Mouse (Mus musculus) mature B cell (primary cell): ENCODE measurements around the gene Rora.

ENCODE experiments used
- in situ Hi-C: fragments of 300-500 bp; cut with MboI; formaldehyde crosslinking; loops from 2 replicates; pipeline ENCODE4 v1.14.3; 2019

Gene Rora

DNA sequence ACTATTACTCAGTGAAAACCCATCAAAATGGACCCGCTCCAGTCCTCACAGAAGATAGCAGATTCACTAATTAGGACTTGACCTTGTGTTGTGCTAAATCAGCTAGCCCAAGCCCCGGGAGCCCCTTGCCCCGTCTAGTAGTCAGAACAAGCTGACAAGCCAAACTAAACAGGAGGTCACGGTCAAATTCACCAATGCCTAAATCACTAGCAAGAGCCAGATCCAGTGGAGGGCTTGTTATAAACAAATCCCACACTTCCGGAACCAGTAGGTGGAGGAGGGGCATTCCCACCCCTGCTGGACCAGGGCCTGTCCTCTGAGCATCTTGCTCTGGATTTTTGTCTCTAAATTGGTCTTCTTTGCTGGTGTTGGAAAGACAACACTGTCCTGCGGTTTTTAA is 486.6 kb downstream of the Rora start:
- in situ Hi-C loops, result no loop called here

DNA sequence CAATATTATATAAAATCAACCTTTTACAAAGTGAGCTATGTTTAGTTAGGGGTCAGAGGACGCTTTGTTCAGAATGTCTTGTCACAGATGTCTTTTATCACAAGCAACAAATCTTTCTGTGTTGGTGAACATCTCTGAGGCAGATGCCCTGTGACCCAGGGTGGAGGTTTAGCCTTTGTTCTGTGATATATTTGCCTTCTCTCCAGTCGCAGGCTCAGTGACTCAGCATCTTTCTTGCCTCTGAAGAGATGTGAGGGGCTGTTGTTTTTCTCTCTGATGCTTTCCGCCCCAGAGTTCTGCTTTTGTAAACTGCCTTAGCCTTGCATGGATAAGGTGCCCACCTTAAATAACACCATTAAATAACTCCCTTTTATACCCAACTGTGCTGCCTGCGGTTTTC is 488.3 kb downstream of the Rora start:
- in situ Hi-C loops, result no loop called here

DNA sequence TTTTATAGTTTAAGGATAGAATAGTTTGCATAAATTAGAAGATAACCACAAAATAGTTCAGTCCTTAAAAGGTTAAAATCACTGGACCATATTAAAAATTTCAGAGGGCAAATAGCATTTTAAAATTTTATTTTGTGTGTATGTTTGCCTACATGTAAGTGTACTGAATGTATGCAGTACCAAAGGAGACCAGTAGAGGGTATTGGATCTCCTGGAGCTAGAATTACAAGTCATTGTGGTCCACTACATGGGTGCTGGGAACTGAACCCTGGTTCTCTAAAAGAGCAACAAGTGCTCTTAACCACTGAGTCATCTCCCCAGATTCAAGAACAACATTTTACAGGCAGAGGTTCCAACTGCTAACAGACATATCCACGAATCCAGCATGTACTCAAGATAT is 493.4 kb downstream of the Rora start:
- in situ Hi-C loops, result no loop called here

DNA sequence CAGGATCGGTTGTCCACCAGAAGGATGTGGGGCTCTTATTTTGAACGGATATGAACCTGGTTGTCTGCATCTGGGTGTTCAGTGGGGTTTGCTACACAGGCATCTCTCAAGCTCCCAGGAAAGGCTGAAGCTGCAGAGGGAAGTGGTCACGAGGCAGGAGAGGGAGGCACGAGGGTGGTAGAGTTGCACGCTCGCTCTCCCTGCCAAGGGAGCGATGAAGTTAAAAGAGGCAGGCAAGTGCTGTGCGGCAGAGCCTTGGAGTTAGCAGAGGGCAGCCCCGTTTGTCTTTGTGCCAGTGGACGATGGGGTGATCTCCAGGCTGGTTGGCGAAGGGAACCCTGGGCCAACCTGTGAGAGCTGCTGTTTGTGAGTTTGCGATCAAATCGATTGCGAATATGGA is 496.6 kb downstream of the Rora start:
- in situ Hi-C loops, result no loop called here

DNA sequence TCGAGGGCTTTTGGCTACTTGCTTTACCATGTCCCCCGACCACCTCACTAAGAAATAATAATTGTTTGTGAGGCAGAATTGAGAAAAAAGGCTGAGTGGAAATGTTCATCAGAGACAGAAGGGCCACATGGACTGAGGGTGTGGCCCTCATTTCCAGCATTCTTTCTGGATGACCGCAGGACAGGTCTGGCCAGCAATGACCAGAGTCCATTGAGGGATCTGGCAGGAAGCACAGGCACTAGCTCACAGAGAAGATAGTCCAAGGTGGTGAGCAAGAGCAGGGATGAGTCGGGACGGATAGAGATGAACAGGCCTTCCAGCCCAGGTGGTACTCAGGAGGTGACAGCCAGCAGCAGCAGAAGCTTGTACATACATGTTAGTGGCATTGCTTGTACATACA is 501.1 kb downstream of the Rora start:
- in situ Hi-C loops, result no loop called here

DNA sequence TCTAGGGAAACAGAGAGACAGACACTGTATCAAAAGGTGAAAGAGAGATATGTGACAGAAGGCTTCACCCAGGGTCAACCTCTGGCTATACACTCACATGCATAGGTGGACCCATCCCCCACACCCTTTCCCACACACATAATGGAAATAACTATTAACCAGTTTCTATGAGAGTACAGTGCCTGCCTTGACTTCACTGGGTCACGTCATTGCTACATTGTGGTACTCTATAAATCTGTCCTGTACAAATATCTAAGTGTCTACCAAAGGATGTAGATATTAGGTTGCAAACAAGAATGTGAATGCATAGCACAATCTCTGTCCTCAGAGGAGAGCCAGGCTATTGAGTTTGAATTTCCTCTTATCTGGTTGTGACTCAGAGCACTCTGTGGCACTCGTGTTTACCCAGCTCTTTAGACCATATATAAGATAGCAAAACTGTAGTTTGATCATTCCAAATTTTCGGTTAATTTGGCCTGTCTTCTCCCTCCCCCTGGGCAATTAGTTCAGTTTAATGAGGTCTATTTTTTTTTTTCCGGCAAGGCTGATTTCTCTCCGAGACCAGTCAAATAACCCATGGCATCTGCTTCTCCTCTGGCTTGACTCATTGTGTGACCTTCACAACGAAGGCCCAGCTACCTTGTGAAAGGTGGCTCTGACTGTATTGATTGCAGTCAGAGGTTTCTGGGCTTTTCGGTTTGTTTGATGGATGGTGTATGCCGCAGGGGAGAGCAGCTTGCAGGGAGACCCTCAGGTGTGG is 502.4 kb downstream of the Rora start:
- in situ Hi-C loops, result no loop called here

DNA sequence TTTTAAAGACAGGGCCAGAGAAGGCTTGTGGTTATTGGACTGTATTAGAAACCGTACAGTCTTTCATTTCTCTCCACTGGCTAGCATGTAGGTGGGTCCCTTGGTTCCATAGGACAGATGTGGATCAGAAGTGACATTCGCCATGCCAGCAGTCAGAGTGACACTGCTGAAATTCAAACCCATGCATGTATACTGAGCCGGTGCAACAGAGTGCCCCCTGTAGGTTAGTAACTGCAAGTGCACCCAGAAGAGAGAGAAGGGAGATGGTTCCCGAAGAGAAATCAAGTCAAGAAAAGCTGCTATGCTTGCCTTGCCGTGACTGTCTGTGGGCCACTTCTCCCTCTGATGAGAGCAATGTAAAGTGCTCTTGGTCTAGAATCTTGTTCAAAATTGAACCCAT is 507.2 kb downstream of the Rora start:
- in situ Hi-C loops, result no loop called here

DNA sequence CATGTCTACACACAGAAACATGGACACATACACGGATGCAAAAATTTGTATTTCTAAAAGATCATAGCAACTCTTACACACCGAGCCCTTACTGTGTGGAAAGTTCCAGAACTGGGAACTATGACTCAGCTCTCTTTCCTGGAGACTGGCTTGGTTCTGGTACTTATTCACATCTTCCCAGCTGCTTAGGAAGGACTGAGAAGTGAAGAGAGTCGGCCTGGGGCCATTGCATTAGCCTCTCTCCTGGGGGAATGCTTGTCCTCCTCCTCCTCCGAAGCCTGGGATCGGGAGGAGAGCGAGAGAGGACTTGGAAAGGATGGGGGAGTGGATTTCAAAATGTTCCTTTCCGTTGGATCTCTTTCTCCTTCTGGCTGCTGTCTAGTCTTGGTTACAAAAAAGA is 511.1 kb downstream of the Rora start:
- in situ Hi-C loops, result no loop called here

DNA sequence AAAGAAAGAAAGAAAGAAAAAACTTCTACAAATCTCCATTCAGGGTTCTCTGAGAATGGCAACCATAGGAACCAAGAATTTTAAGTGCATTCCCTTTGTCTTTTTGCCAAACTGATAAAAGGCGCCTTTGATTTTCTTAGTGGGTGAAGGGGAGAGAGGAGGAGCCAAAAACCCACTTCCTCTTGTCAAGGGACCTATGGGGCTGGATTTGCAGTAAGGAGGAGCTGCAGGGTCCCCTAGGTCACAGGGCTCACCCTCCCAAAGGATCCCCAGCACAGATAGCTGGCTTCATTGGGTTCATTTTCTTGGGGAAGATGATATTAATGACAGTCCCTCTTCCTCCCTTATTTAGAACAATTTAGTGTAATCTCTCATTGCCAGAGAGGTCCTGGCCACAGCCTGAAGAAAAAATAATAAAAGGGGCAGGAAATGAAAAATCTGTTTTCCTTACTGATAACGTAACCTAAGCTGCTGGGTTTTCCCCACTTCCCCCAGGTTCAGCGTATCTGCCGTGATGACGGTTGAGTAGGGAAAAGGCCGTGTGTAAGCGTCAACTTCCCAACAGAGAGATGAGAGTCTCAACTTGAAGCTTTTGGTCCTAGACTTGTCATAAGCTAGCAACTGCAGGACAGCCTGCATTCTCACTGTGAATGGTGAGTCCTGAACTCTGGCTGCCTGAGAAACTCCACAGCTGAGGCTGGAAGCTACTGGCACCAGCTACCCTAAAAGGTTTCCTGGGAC is 511.7 kb downstream of the Rora start:
- in situ Hi-C loops, result no loop called here

DNA sequence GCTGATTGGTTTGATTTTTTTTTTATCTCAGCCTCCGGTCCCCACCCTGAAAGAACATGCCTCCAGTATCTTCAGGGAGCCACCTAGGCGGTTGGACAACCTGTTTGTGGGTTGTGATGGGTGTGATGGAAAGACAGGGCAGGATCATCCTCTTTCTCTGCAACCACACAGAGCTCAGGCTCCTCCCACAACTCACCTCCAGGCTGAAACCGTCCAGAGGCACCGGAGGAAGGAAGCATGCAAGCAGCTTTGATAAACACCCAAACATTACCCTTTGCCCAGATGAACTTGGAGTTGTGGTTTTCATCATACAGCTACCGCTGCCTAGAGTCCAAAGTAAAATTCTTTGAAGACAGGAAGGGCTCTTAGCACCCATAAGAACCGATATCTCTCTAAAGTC is 520.5 kb downstream of the Rora start:
- in situ Hi-C loops, result no loop called here

DNA sequence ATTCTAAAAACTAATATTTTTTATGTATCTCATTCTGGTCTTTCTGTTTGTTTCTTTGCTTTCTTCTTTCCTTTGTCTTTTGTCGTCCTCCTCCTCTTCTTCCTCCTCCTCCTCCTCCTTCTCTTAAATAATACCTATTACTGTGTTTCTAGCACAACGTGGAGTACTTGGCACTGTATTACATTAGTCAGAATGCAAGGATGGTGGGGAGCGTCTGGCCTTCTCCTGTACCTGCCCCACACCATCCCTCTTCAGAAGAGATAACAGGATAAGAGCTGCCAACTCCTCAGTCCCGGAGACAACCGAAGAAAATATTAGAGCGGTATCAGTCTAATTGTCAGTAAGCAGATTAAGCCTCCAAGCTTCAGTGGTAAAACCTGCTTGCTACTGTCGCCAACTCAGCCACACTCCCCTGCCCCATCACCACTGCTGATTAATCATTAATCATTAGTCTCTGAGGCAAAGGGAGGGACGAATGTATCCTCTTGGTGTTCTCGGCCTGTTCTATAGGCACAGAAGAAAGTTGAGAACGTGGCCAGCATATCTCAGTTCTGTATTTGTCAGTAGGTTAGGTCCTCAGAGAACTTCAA is 521.0 kb downstream of the Rora start:
- in situ Hi-C loops, result no loop called here

DNA sequence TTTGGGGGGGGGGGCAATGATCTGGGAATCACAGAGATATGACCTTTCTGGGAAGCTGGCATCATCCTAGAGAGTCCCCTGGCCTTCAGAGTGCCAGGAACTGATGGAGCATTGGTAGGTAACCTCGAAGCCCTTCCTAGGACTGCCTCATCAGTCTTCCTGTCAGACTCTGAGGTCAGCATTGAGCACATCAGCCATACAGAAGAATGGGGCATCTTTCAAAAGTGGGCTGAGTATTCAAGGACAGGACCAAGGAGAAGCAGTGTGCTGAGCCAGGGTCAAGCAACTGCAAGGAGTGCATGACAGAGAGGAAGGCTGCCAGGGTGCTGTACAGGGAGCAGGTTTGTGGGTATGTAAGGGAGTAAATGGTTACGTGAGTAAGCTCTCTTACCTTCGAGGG is 523.4 kb downstream of the Rora start:
- in situ Hi-C loops, result no loop called here

DNA sequence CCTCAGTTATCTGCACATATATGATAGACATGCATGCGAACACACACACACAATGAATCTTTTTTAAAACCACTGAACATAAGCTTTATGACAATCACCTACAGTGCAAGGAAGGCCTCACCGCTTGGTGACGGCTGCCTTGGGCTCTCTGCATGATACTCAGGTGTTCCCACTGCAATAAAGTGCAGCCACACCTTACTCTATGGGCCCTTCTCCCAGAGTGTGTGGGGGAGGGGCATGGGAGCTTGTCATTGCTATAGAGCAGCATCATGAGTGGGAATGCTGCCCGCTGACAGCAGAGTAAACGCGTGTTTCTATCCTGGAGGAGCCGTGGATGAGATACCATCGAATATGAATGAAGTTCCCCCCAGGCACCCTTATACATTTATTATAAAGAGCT is 525.6 kb downstream of the Rora start:
- in situ Hi-C loops, result no loop called here

DNA sequence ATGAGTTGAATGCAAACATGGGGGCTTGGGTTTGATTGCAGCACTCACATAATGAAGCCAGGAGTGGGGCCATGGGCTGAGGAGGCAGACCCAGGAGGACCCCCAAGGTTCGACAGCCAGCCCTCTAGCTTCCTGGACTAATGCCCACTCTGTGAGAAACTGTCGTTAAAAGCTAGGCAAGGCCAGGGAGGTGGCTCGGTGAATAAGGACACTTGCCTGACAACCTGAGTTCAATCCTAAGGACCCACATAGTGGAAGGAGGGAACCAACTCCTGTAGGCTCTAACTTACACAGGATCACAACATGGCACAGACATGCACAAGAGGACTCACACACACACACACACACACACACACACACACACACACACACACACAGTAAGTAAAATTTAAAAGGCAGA is 527.4 kb downstream of the Rora start:
- in situ Hi-C loops, result no loop called here

DNA sequence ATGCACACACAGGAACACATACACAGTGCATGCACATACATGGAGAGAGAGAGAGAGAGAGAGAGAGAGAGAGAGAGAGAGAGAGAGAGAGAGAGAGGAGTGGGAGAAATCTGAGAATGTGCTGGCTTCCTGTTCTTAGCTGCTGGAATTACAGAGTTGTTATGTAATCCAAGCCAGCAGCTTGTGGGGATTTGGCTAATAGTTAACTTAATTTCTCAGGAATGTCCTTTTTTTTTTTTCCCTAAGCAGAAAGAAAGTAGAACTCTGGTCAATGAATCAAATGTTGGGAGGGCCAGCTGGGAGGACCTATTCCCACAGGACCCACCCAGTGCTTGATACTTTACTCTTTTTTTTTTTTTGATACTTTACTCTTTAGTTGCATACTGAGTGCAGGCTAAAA is 527.8 kb downstream of the Rora start:
- in situ Hi-C loops, result no loop called here

DNA sequence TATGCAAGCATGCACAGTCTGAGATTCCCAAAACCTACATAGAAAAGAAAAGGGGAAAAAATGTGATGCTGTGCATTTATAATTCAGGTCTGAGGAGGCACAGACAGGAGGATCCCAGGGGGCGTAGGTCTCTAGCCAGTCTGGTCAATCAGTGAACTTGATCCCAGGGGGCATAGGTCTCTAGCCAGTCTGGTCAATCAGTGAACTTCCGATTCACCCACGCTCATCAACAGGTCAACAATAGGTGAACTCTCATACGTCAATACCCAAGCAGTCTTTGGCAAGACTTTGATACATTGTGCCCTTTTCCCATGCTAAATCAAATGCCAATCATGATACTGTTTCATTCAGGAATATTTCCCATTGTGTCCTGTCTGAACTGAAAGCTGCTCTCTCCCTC is 530.3 kb downstream of the Rora start:
- in situ Hi-C loops, result no loop called here

DNA sequence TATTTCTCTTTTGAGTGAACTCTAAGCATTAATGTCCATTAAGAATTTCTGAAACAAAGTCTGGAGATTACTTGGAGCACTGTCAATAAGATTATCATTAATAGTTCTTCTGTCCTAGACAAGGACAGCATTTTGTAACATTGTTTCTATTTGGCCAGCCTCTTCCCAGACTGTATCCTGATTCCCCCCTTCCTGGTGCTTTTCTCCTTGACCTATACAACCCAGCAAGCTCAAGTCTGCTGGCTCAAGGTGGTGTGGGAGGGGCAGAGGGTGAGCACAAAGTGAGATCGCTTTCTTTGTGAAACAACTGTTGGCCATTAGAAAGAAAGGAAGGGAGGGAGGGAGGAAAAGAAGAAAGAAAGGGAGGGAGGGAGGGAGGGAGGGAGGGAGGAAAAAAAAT is 537.1 kb downstream of the Rora start:
- in situ Hi-C loops, result no loop called here

DNA sequence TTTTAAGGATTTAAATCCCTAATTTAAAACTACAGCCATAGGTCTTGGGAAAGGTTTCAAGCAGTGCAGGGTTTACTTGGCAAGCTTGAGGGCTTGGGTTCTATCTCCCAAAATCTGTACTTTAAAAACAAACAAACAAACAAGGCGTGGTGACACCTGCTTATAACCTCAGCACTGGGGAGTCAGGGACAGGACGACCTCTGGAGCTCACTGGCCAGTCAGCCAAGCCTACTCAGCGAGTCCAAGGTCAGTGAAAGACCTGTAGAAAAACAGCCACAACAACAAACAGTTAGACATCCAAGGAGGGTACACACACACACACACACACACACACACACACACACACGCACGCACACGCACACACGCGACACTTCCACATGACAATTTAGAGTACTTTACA is 538.9 kb downstream of the Rora start:
- in situ Hi-C loops, result no loop called here

DNA sequence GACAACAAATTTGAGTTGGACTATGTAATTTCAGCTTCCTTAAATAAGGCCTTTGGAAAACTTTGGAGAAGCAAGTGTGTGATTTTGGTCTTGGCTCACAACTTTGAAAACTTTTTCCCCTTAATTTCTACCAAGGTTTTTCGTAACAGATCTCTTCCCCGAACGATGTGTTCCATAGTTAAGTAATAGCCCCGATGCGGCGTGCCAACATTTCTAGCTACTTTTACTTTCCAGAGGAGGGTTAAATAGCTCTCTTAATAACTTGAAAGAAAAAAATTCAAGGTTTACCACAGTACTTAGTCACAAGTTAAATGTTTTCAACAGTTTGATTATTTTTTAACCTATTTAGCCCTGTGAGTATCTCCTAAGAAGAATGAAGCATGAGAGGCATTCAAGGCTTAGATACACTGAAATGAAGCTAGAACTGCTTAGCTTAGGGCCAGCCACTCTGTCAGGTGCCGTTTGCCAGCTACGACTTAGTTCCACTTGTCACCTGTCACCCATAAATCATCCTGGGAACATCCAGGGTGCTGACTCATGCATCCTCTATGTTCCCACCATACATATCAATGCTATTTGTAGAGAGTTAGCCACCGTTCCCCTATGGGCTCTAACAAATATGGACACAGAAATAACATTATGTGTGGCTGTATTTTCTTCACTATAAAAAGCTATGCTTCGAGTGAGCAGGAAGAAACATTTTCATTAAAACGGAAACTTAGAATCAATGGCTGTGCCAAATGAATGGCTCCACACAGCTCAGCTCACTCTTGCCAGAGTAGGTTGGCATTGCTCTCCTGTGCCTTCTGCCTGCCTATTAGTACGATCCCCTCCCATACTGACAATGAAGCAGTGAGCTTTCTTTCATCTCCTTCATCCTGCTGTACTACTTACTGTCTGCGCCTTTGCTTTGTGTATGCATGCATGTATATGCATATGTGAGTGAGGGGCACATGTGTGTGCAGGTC is 541.3 kb downstream of the Rora start:
- in situ Hi-C loops, result no loop called here

DNA sequence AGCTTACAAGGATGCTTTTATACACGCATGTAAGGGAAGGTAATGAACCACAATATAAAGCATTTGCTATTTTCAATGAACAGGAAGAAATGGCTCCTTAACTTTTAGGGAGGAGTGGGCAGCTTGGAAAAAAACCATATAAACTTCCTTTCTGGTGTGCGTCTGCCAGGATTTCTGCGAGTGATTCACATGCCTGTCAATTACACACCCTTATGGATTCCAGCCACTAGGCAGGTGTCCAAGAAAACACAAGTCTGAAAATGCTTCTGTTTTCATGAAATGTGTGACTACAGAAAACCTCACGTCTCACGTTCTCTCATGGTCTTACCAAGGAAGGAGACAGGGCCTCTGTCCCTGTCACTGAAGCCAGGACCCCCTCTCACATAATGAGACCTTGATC is 560.2 kb downstream of the Rora start:
- in situ Hi-C loops, result no loop called here

DNA sequence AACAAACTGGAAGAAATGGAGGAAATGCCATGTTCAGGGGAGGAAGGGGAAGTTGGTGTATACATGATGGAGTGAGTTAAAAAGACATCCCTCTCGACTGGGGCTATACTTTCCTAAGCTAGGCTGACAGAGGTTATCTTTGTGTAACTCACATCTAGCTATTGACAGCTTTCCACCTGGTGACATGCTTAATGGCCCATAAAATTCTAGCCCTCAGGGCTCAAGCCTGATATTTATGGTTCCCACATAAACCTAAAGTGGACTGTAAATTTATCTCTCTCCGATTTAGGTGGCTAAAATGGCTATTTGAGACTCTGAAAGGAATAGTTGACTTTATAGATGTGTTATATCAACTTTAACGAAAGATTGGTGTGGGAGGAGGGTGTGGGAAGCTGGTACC is 571.3 kb downstream of the Rora start:
- in situ Hi-C loops, result no loop called here

DNA sequence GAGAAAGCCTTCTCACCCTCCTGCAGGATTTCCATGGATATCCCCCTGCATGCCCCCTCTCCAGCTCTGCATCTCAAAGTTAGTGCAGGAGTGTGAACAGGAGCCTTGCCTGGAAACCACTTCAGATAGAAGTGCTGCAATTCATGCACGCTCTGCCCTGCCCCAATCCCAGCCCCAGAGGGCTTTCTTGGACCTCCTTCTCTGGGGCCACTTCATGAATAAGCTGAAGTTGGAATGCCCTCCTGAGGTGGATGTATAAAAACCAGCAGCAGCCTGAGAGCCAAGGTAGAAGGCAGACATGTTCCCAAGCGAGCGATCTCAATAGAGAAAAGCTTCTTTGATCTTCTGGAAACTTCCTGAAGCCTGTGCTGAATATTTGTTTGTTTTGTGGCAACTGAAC is 572.8 kb downstream of the Rora start:
- in situ Hi-C loops, result no loop called here
